In the genomic region with DNA sequence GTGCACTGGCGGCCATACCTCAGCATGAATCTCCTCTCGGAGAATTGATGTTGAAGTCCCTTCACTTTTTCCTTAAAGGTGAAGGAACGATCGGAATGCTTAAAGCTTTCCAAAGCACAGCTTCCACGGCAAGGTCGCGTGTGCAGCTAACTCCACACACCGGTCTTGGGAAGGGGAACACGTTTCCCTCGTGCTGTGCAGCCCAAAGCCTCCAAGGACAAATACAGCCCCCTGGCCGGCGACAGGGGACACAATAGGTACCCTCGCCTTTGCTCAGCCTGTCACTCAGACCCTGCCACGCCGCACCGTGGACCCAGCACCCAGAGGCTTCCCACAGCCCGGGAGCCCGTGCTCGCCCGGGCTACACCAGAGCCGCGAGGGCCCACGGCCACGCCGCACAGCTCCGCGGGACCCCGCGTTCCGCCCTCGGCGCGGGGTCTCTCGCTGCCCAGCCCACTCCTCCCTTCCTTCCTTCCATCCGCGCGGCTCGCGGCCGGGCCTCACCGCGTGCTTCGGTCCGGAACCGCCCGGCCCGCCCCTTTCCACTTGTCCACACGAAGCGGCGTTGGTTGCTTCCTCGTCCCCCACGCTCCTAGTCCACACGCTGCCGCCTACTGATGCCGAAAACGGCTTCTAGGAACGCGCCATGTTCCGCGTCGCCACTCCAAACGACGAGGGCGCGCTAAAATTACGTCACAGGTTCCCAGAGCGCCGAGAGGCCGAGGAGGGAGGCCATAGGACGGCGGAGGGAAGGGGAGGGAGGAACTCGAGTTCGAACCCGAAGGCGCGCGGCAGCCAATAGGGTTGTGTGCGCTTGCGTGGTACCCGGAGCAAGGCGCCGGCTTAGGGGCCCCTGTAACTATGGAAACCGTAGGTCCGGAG, we compare ENCODE assay signal across 8 mouse cellular contexts. TPM values are rescaled to one million over a fixed set of nuclear protein-coding genes. Genes with fewer than 3 reads are reported as not detected.
DNase-seq lines count a peak whose midpoint lies in the region; ATAC-seq and TF ChIP-seq lines count a peak whose summit lies in the region.

A gene (minus strand): TSS at position 703 of the 882 bp plus-strand sequence.

- TF ChIP-seq POLR2A in kidney, adult 2 months (IDR thresholded peaks at IDR 0.05; ENCODE audit: low read depth, low read length) = peak; percentile 37
- TF ChIP-seq POLR2A in spleen, adult 2 months (IDR thresholded peaks at IDR 0.05; ENCODE audit: low read depth, low read length) = no peak

- H3K27me3 ChIP-seq in embryonic facial prominence, embryonic 13.5 days = no peaks in the 10 kb centered on the region
- H3K27me3 ChIP-seq in kidney, adult 2 months (replicated peaks; ENCODE audit: control insufficient read depth, insufficient read depth, low read length) = no peaks in the 10 kb centered on the region
- no peaks in the 10 kb centered on the region for H3K27me3 ChIP-seq in limb, embryonic 12.5 days
- H3K27me3 ChIP-seq in midbrain, embryonic 15.5 days (replicated peaks) = no peaks in the 10 kb centered on the region
- no peaks in the 10 kb centered on the region for H3K27me3 ChIP-seq in spleen, adult 2 months (ENCODE audit: control insufficient read depth, insufficient read depth, low read length)

- H3K9ac ChIP-seq in embryonic facial prominence, embryonic 13.5 days = peak within 1 kb of the TSS; percentile 94
- peak within 1 kb of the TSS; percentile 92 for H3K9ac ChIP-seq in limb, embryonic 12.5 days (replicated peaks)
- H3K9ac ChIP-seq in midbrain, embryonic 15.5 days = peak within 1 kb of the TSS; percentile 78

- H3K36me3 ChIP-seq in embryonic facial prominence, embryonic 13.5 days = no peaks in the 10 kb centered on the region
- H3K36me3 ChIP-seq in kidney, adult 2 months (ENCODE audit: control insufficient read depth, insufficient read depth, low read length) = no peaks in the 10 kb centered on the region
- no peaks in the 10 kb centered on the region for H3K36me3 ChIP-seq in limb, embryonic 12.5 days
- H3K36me3 ChIP-seq in midbrain, embryonic 15.5 days (replicated peaks) = no peaks in the 10 kb centered on the region
- no peaks in the 10 kb centered on the region for H3K36me3 ChIP-seq in spleen, adult 2 months (ENCODE audit: control insufficient read depth, insufficient read depth, low read length)

- no peak for TF ChIP-seq CTCF in kidney, adult 2 months (conservative IDR thresholded peaks at IDR 0.05; ENCODE audit: insufficient read depth, insufficient read length, low read depth, low read length)
- TF ChIP-seq CTCF in spleen, adult 2 months (IDR thresholded peaks at IDR 0.05; ENCODE audit: extremely low read depth, insufficient read depth, insufficient read length, insufficient replicate concordance) = no peak

- H3K4me1 ChIP-seq in embryonic facial prominence, embryonic 13.5 days = peaks cover 7% of the 10 kb centered on the region
- H3K4me1 ChIP-seq in kidney, adult 2 months (ENCODE audit: control insufficient read depth, insufficient read depth, low read length) = no peaks in the 10 kb centered on the region
- peaks cover 7% of the 10 kb centered on the region for H3K4me1 ChIP-seq in limb, embryonic 12.5 days (replicated peaks)
- H3K4me1 ChIP-seq in midbrain, embryonic 15.5 days = peaks cover 16% of the 10 kb centered on the region
- no peaks in the 10 kb centered on the region for H3K4me1 ChIP-seq in spleen, adult 2 months (ENCODE audit: control insufficient read depth, insufficient read depth, insufficient read length)

- H3K4me3 ChIP-seq in embryonic facial prominence, embryonic 13.5 days = peak within 1 kb of the TSS; percentile 100
- peak within 1 kb of the TSS; percentile 60 for H3K4me3 ChIP-seq in kidney, adult 2 months (ENCODE audit: insufficient read depth, low read depth, low read length)
- peak within 1 kb of the TSS; percentile 98 for H3K4me3 ChIP-seq in limb, embryonic 12.5 days (replicated peaks)
- peak within 1 kb of the TSS; percentile 93 for H3K4me3 ChIP-seq in midbrain, embryonic 15.5 days
- peak within 1 kb of the TSS; percentile 90 for H3K4me3 ChIP-seq in spleen, adult 2 months (ENCODE audit: extremely low read depth, insufficient read depth, insufficient read length)

- DNase-seq in 3134 (ENCODE audit: extremely low read depth, insufficient read length, low spot score) = peak; percentile 85
- DNase-seq in adrenal gland, postnatal 36 days = peak; percentile 93 to 95
- peak; percentile 93 to 94 for DNase-seq in heart, adult 18-20 months
- peak; percentile 93 for DNase-seq in kidney, adult 2 months
- peak; percentile 86 to 87 for DNase-seq in spleen, adult 2 months (ENCODE audit: low read depth in 1 of 2, low spot score in 2 of 2)

- H3K27ac ChIP-seq in embryonic facial prominence, embryonic 13.5 days = peak within 1 kb of the TSS; percentile 88
- H3K27ac ChIP-seq in kidney, adult 2 months (ENCODE audit: insufficient read depth, low read depth, low read length) = no peak within 1 kb of the TSS
- H3K27ac ChIP-seq in limb, embryonic 12.5 days = peak within 1 kb of the TSS; percentile 86
- peak within 1 kb of the TSS; percentile 89 for H3K27ac ChIP-seq in midbrain, embryonic 15.5 days
- no peak within 1 kb of the TSS for H3K27ac ChIP-seq in spleen, adult 2 months (ENCODE audit: insufficient read depth, low read length)

- no peaks in the 10 kb centered on the region for H3K9me3 ChIP-seq in embryonic facial prominence, embryonic 13.5 days
- H3K9me3 ChIP-seq in limb, embryonic 12.5 days = no peaks in the 10 kb centered on the region
- no peaks in the 10 kb centered on the region for H3K9me3 ChIP-seq in midbrain, embryonic 15.5 days

- peak; percentile 92 for ATAC-seq in embryonic facial prominence, embryonic 13.5 days (ENCODE audit: insufficient number of reproducible peaks, insufficient read depth, low FRiP score, low TSS enrichment, low read depth)
- ATAC-seq in limb, embryonic 12.5 days (ENCODE audit: insufficient number of reproducible peaks, insufficient read depth, low FRiP score, low TSS enrichment, low read depth) = peak; percentile 97
- peak; percentile 98 for ATAC-seq in midbrain, embryonic 15.5 days (replicated peaks)

- peak within 1 kb of the TSS; percentile 77 for H3K4me2 ChIP-seq in embryonic facial prominence, embryonic 13.5 days
- H3K4me2 ChIP-seq in limb, embryonic 12.5 days = peak within 1 kb of the TSS; percentile 64
- H3K4me2 ChIP-seq in midbrain, embryonic 15.5 days = peak within 1 kb of the TSS; percentile 67

- WGBS in embryonic facial prominence, embryonic 13.5 days = under 1% methylated on average over 83 of the region's 84 CpGs
- under 1% methylated on average over 84 of the region's 84 CpGs for WGBS in kidney, adult 2 months
- under 1% methylated on average over 84 of the region's 84 CpGs for WGBS in limb, embryonic 12.5 days
- under 1% methylated on average over 84 of the region's 84 CpGs for WGBS in midbrain, embryonic 15.5 days
- WGBS in spleen, adult 2 months = under 1% methylated on average over 84 of the region's 84 CpGs

RNA-seq across cellular contexts. Expression of the gene that starts here (rescaled TPM):
- 10 to 100 TPM; 38.9 to 43.8 TPM for total RNA-seq in adrenal gland, postnatal 36 days (2021)
- polyA plus RNA-seq in embryonic facial prominence, embryonic 13.5 days (2015; fragmentation: Nextera tagmentation; extraction: Ambion mirVana) = 47.8 and 50.3 TPM in 2 replicates
- 10 to 100 TPM; 23.1 to 24.2 TPM for total RNA-seq in heart, adult 18-20 months (2021)
- polyA plus RNA-seq in kidney, adult 2 months (2012; rRNA removed) = 18.5 and 18.9 TPM in 2 replicates
- polyA plus RNA-seq in limb, embryonic 12.5 days (2016; fragmentation: Nextera tagmentation; extraction: Ambion mirVana) = 59.0 and 59.3 TPM in 2 replicates
- polyA plus RNA-seq in midbrain, embryonic 15.5 days (2015; fragmentation: Nextera tagmentation; extraction: Ambion mirVana) = 37.2 and 37.9 TPM in 2 replicates
- 12.6 and 13.3 TPM in 2 replicates for polyA plus RNA-seq in spleen, adult 2 months (2012; rRNA removed)

Comparison
In these comparisons a context has a peak if more than half of its experiments do, and no peak if none do; other contexts are left out.
1. H3K27ac ChIP-seq: peak in embryonic facial prominence, embryonic 13.5 days (single experiment), limb, embryonic 12.5 days (single experiment) and midbrain, embryonic 15.5 days (single experiment); none in kidney, adult 2 months (single experiment) and spleen, adult 2 months (single experiment).
2. Peak in every context shown above with its lines, with median percentiles within 50 percentile points of each other: DNase-seq, ATAC-seq, H3K4me2 ChIP-seq, H3K4me3 ChIP-seq and H3K9ac ChIP-seq.